Mouse (Mus musculus): ENCODE measurements at regions not wholly inside any gene's neighbourhood (a gene's known extent, or its start where the extent isn't known, plus 50 kb on each side); places are given as distances from the start of the nearest gene placed in this dataset.

DNA sequence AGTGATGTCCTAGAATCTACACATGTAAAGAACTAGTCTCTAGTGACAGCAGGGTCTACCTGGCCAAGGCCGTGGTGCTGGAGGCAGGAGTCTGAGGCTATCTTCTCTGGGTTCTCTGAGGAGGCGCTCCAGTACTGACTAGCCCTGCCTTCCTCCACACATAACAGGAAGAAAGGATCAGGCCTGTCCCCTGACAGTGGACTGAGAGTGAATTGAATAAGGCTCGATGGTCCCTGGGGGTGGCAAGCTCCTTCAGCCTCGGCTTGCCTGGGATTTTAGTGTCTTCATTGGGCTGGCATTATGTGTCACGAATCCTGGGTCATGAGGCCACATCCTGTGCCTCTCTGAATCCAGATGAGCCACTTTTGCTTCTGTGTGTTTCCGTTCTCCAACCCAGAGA, 50.9 kb upstream of the Dlk1 start:
- TF ChIP-seq CTCF (IDR thresholded peaks at IDR 0.05; ENCODE audit: low read depth) (no peak), EP300 (IDR thresholded peaks at IDR 0.05; ENCODE audit: low read depth) (no peak)

Measured in liver, embryonic 14.5 days (tissue).